Mouse (Mus musculus) lung, embryonic 16.5 days (tissue): ENCODE results near the gene Scrt2. TPM values are rescaled to one million over a fixed set of nuclear protein-coding genes. Genes with fewer than 3 reads are reported as not detected.

ENCODE experiments used
- ATAC-seq: fragments of 200-750 bp; cut with Nextera tagmentation; 2 replicates; pipeline ENCODE4 v1.8.0; 2017; ENCODE audit warnings: low read depth, mild to moderate bottlenecking, moderate library complexity
- H3K27ac ChIP-seq: fragments of 300-500 bp; sonication (generic); 2 replicates; pipeline ENCODE4 v1.5.1; 2014; ENCODE audit warnings: mild to moderate bottlenecking, control low read depth, low read length
- H3K27me3 ChIP-seq: fragments of 300-500 bp; sonication (generic); 2 replicates; pipeline ENCODE4 v1.6.1; 2014; ENCODE audit warnings: low read depth, low read length, mixed read lengths; ENCODE audit not compliant: control insufficient read depth, insufficient read depth
- H3K36me3 ChIP-seq: fragments of 300-500 bp; sonication (generic); 2 replicates; pipeline ENCODE4 v1.6.1; 2014; ENCODE audit warnings: low read length; ENCODE audit not compliant: control insufficient read depth, insufficient read depth
- H3K4me1 ChIP-seq: fragments of 300-500 bp; sonication (generic); replicated peaks from 2 replicates; pipeline ENCODE4 v1.6.1; 2014; ENCODE audit warnings: low read length, mixed read lengths; ENCODE audit not compliant: control insufficient read depth, insufficient read depth
- H3K4me2 ChIP-seq: fragments of 300-500 bp; sonication (generic); 2 replicates; pipeline ENCODE4 v1.6.1; 2014; ENCODE audit warnings: low read depth, low read length, control low read depth
- H3K4me3 ChIP-seq: fragments of 300-500 bp; sonication (generic); 2 replicates; pipeline ENCODE4 v1.5.1; 2014; ENCODE audit warnings: mild to moderate bottlenecking, low read length, control low read depth
- H3K9ac ChIP-seq: fragments of 300-500 bp; sonication (generic); 2 replicates; pipeline ENCODE4 v1.6.1; 2014; ENCODE audit warnings: low read length, control low read depth
- H3K9me3 ChIP-seq: fragments of 300-500 bp; sonication (generic); 2 replicates; pipeline ENCODE4 v1.6.1; 2016; ENCODE audit warnings: low read length; ENCODE audit not compliant: control insufficient read depth
- WGBS: fragments of 180-500 bp; shearing (Covaris S2); extraction: QIAGEN DNeasy Blood & Tissue Kit; methylation state at CpG from one replicate; pipeline ENCODE4 v1.1.7; 2014; 5-methylcytosine and 5-hydroxymethylcytosine counted together
- polyA plus RNA-seq: library from polyadenylated mRNA; unstranded; fragments of >200 nt; fragmentation: Nextera tagmentation; extraction: Ambion mirVana; gene quantifications from 2 replicates; pipeline ENCODE4 v1.2.1, GENCODE M21; 2015

Scrt2 gene
- polyA plus RNA-seq, 1 experiment from 2014 or later, result not detected

GRCm38 (mm10) chr2:152101761-152102160 is 20.4 kb downstream of the Scrt2 start:
- no peaks in the 10 kb centered on the region for H3K9me3 ChIP-seq
- H3K27ac ChIP-seq, result no peak overlapping the region
- ATAC-seq, result no peak
- 0 out of 2 replicates have a peak, but pooled peaks cover 3% of the 10 kb centered on the region for H3K4me1 ChIP-seq
- no peaks in the 10 kb centered on the region for H3K36me3 ChIP-seq
- no peak overlapping the region for H3K9ac ChIP-seq
- no peak overlapping the region for H3K4me2 ChIP-seq
- H3K27me3 ChIP-seq, result peaks cover 6% of the 10 kb centered on the region
- no peak overlapping the region for H3K4me3 ChIP-seq
- 67% methylated on average over 13 of the region's 13 CpGs for WGBS

- no peak overlapping the region for H3K4me2 ChIP-seq
- H3K9ac ChIP-seq, result no peak overlapping the region
- WGBS, result 54% methylated on average over 6 of the region's 6 CpGs
- no peaks in the 10 kb centered on the region for H3K36me3 ChIP-seq
- H3K4me3 ChIP-seq, result no peak overlapping the region
- H3K27ac ChIP-seq, result no peak overlapping the region
- H3K27me3 ChIP-seq, result peaks cover 4% of the 10 kb centered on the region; the same call in 1 of the 2 replicates
- H3K4me1 ChIP-seq, result 0 out of 2 replicates have a peak, but pooled peaks cover 3% of the 10 kb centered on the region
- no peak for ATAC-seq
- H3K9me3 ChIP-seq, result no peaks in the 10 kb centered on the region
These were observed 21.0 kb downstream of the Scrt2 start for GRCm38 (mm10) chr2:152102369-152102768.

GRCm38 (mm10) chr2:152104711-152105317 is 23.5 kb downstream of the Scrt2 start:
- ATAC-seq, result 0 out of 2 replicates have a peak, but pooled peaks have one; percentile 7
- Histone ChIP-seq H3K9me3 (no peaks in the 10 kb centered on the region), H3K4me2 (peak overlapping the region; percentile 95), H3K36me3 (no peaks in the 10 kb centered on the region), H3K9ac (peak overlapping the region; percentile 77), H3K4me1 (0 out of 2 replicates have a peak, but pooled peaks cover 3% of the 10 kb centered on the region), H3K27ac (no peak overlapping the region), H3K4me3 (peak overlapping the region; percentile 65), H3K27me3 (peaks cover 4% of the 10 kb centered on the region; the same call in 1 of the 2 replicates)
- 22% methylated on average over 17 of the region's 17 CpGs for WGBS

- Histone ChIP-seq H3K27ac (no peak within 1 kb of the TSS), H3K4me2 (peak within 1 kb of the TSS; percentile 95), H3K4me1 (0 out of 2 replicates have a peak, but pooled peaks cover 3% of the 10 kb centered on the region), H3K4me3 (peak within 1 kb of the TSS; percentile 65), H3K27me3 (peaks cover 4% of the 10 kb centered on the region; the same call in 1 of the 2 replicates), H3K9me3 (no peaks in the 10 kb centered on the region), H3K9ac (peak within 1 kb of the TSS; percentile 77), H3K36me3 (no peaks in the 10 kb centered on the region)
- 1% methylated on average over 83 of the region's 84 CpGs for WGBS
- peak; percentile 94 for ATAC-seq
These were observed 24.2 kb downstream of the Scrt2 start, which contains the start of gene Srxn1 for GRCm38 (mm10) chr2:152105318-152106224. TSS of gene Srxn1 (plus strand) at chr2:152105516.

DNA sequence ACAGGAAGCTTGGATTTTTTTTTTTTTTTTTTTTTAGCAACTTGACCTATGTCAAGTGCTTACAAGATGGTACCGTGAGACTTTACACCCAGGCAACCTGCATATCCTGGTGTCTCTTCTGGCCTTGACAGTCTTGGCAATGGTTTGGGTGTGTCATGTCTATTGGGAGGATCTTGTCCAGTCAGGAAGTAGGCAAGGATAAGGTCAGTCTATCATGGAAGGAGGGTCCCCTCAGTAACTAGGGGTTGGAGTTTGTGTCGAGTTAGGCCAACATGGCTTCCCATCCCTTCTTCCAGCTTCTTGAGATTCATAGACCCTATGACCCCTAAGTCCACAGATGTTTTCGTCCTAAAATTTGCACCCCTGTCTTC is 24.9 kb downstream of the Scrt2 start:
- peak overlapping the region; percentile 95 for H3K4me2 ChIP-seq
- no peak for ATAC-seq
- H3K9me3 ChIP-seq, result no peaks in the 10 kb centered on the region
- H3K9ac ChIP-seq, result no peak overlapping the region
- H3K27ac ChIP-seq, result no peak overlapping the region
- H3K4me1 ChIP-seq, result 0 out of 2 replicates have a peak, but pooled peaks cover 3% of the 10 kb centered on the region
- H3K4me3 ChIP-seq, result peak overlapping the region; percentile 65
- WGBS, result 80% methylated on average over 3 of the region's 3 CpGs
- peaks cover 4% of the 10 kb centered on the region; the same call in 1 of the 2 replicates for H3K27me3 ChIP-seq
- H3K36me3 ChIP-seq, result no peaks in the 10 kb centered on the region

GRCm38 (mm10) chr2:152106597-152106996 is 25.3 kb downstream of the Scrt2 start:
- no peak overlapping the region for H3K9ac ChIP-seq
- no peak overlapping the region for H3K27ac ChIP-seq
- H3K4me2 ChIP-seq, result no peak overlapping the region
- H3K9me3 ChIP-seq, result no peaks in the 10 kb centered on the region
- H3K4me3 ChIP-seq, result no peak overlapping the region
- H3K4me1 ChIP-seq, result 0 out of 2 replicates have a peak, but pooled peaks cover 4% of the 10 kb centered on the region
- H3K27me3 ChIP-seq, result peaks cover 4% of the 10 kb centered on the region; the same call in 1 of the 2 replicates
- no peak for ATAC-seq
- H3K36me3 ChIP-seq, result no peaks in the 10 kb centered on the region
- WGBS, result 93% methylated on average over 10 of the region's 10 CpGs

- 53% methylated on average over 7 of the region's 7 CpGs for WGBS
These were observed 27.4 kb downstream of the Scrt2 start for GRCm38 (mm10) chr2:152108702-152109101.

DNA sequence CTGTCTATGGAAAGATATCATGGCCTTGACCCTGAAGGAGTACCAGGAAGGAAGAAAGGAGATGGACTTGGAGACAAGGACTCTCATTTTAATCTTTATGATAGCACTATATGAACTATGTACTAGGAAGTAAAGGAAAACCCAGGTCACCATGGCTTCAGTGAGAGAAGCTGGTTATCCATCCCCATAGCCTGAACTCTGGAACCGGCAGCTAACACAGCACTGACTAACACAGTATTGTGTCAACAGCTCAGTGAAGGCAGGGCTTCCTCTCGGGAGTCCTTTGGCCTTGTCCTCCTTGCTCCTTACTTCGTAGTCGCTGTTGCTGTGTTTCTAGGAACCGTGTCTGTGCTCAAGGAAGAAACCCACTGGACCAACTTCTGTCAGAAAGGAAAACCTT is 28.1 kb downstream of the Scrt2 start:
- H3K4me1 ChIP-seq, result 0 out of 2 replicates have a peak, but pooled peaks cover 6% of the 10 kb centered on the region
- WGBS, result 83% methylated on average over 5 of the region's 5 CpGs
- H3K36me3 ChIP-seq, result no peaks in the 10 kb centered on the region
- no peak overlapping the region for H3K27ac ChIP-seq
- no peak for ATAC-seq
- no peaks in the 10 kb centered on the region for H3K27me3 ChIP-seq
- H3K9me3 ChIP-seq, result no peaks in the 10 kb centered on the region
- no peak overlapping the region for H3K4me2 ChIP-seq
- H3K4me3 ChIP-seq, result no peak overlapping the region
- H3K9ac ChIP-seq, result no peak overlapping the region

More at GRCm38 (mm10) chr2:152108702-152109101, 27.4 kb downstream of the Scrt2 start:
- H3K36me3 ChIP-seq, result no peaks in the 10 kb centered on the region
- no peaks in the 10 kb centered on the region for H3K27me3 ChIP-seq
- H3K9ac ChIP-seq, result no peak overlapping the region
- H3K4me2 ChIP-seq, result no peak overlapping the region
- no peak overlapping the region for H3K27ac ChIP-seq
- H3K4me3 ChIP-seq, result no peak overlapping the region
- H3K4me1 ChIP-seq, result 0 out of 2 replicates have a peak, but pooled peaks cover 6% of the 10 kb centered on the region
- ATAC-seq, result no peak
- no peaks in the 10 kb centered on the region for H3K9me3 ChIP-seq

DNA sequence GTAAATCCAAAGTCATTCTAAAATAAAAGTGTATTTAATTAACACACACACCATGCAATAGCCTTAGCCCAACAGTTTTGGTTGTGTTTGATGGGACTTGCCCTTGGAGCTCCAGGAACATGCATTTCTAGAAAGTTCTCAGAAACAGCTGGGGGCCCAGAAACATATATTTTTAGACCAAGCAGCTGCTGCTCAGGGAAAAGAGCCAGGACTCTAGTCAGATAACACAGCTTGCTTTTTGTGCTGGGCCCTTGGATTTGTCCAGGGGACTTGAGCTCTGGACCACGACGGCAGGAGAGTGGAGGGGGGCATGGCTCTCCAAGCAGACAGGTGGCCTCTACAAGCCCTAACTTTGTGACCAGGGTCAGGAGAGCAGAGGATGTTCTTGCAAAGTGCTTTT is 30.0 kb downstream of the Scrt2 start:
- H3K4me2 ChIP-seq, result no peak overlapping the region
- no peaks in the 10 kb centered on the region for H3K9me3 ChIP-seq
- no peaks in the 10 kb centered on the region for H3K27me3 ChIP-seq
- peaks cover 6% of the 10 kb centered on the region; the same call in 1 of the 2 replicates for H3K4me1 ChIP-seq
- ATAC-seq, result no peak
- 62% methylated on average over 2 of the region's 2 CpGs for WGBS
- no peak overlapping the region for H3K4me3 ChIP-seq
- H3K27ac ChIP-seq, result no peak overlapping the region
- no peak overlapping the region for H3K9ac ChIP-seq
- no peaks in the 10 kb centered on the region for H3K36me3 ChIP-seq
